Mouse (Mus musculus) ovary, adult 10 weeks (tissue): ENCODE data around the gene Rpl18. TPM values are rescaled to one million over a fixed set of nuclear protein-coding genes. Genes with fewer than 3 reads are reported as not detected.

Experiments used
- polyA plus RNA-seq: library from polyadenylated mRNA; stranded (reverse); fragments of 350-450 nt; fragmentation: Illumina TruSeq; extraction: RNeasy Lipid Tissue Mini Kit (QIAGEN cat#74804); gene quantifications from one replicate; pipeline ENCODE4 v1.2.3, GENCODE M21; 2014

Rpl18 gene
- polyA plus RNA-seq: 1.6 TPM

DNA sequence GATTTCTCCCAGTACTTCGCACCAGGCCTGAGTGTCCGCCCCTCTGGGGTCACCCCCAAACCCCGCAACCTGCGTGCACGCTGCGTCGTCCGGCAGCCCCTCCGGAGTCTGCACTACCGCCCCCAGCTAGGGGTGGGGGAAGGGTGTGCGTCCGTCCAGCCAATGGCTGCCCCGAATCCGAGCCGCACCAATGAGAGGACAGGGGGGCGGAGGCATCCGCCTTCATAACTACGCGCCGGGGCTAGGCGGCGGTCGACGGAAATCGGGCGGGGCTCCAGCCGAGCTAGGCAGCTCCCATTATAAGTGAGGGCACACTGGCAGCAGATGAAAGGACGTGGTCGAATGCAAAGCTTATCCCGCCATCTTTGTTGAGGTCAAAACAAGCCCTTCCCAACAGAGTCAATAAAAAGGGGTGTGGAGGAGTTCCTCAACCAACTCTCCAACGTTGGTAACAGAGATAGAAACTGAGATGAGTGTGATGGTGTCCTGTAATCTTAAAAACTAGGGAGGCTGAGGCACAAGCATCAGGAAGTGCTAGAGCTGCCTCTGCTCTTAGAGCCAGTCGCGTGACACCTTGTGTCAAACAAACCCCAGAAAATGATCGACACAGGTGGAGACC, at the start of gene Rpl18:
Rpl18 (plus strand) TSS at position 368 of the 619 bp plus-strand sequence.

GRCm38 (mm10) chr7:45666161-45666560, 49.1 kb upstream of the Rpl18 start, which contains the start of gene Fut2:
Fut2 (minus strand) TSS chr7:45666394.

DNA sequence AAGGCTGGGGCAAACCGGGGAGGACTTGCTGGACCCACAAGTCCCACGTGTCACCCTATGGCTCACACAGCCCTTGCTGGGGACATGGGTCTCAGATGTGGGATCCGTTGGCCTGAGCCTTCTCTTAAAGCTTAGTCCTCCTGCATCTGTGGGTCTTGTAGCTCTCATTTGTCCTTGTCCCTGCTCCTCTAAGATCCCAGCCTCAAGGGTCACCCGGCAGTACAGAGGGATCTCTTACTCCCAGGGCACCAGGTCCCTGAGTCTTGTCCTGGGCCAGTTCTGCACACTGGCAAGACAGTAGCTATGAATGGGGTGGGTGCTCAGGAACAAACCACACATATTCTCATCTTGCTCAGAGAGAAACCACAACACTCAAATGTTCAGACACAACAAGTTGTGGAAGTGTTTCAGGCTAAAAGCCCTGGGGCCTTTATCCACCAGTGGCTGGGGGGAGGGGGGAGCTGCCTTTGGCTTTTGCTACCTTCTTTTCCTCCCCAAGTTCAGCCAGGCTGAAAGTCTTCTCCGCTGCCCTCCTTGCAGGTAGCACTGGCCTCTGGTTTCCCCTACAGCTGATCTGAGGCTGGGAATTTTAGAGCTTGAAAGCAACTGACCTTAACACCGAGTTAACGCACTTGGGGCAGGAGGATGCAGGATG, 31.7 kb upstream of the Rpl18 start, which contains the start of gene Ntn5:
Ntn5 (plus strand) TSS at position 627 of the 655 bp plus-strand sequence.

DNA sequence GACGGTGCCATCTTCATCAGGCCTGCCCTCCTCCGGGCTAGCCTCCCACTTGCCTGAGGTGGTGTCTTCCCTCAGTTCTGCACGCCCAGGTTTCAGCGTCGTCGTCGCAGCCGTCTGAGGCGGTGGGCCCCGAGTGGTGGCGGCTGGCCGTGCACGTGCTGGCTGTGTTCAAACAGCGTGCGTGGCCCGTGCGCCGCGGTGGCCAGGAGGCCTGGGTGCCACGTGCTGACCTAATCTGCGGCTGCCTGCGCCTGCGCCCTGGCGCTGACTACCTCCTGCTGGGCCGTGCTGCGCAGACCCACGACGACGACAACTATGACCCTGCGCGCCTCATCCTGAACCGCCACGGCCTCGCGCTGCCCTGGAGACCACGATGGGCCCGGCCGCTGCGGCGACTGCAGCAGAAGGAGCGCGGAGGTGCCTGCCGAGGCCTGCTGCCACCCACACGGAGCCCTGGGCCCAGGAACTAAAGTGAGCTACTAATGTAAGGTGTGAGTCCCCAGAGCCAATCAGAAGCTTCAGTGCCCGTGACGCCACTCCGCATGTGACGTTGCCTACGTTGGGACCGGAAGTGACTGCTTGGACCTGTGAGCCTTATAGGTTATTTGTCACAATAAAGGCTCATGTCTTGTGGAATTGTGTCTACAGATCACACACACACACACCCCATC, 21.2 kb upstream of the Rpl18 start, which contains the start of gene Sec1:
Sec1 (minus strand) TSS at position 482 of the 671 bp plus-strand sequence.

DNA sequence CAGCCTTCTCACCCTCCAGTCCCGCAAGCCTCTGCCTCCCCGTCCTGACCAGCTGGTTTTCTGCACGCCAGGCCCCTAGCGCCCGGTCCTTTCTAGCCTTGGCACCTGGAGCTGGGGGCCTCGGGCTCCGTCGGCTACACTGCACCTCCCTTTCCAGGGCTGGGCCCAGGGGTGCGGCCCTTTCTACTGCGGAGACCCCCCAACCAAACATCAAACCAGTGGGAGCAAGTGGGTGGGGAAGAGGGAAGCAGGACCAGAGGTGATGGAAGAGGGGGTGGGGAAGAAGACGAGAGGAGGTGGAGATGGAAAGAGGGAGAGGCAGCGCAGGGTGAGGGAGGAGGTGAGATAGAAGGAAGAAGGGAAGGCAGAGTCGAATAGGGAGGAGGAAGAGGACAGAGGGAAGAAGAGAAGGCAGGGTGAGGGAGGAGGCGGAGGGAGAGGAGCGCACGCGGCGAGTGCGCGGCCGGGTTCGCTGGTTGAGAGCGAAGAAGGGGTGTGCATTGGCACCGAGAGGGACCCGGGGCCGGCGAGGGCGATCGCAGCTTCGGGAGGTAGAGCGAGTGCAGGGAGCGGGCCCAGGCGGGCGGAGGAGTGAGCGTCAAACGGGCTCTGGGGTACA, 15.6 kb upstream of the Rpl18 start, which contains the start of gene Car11:
Car11 (plus strand) TSS at position 321 of the 619 bp plus-strand sequence.

DNA sequence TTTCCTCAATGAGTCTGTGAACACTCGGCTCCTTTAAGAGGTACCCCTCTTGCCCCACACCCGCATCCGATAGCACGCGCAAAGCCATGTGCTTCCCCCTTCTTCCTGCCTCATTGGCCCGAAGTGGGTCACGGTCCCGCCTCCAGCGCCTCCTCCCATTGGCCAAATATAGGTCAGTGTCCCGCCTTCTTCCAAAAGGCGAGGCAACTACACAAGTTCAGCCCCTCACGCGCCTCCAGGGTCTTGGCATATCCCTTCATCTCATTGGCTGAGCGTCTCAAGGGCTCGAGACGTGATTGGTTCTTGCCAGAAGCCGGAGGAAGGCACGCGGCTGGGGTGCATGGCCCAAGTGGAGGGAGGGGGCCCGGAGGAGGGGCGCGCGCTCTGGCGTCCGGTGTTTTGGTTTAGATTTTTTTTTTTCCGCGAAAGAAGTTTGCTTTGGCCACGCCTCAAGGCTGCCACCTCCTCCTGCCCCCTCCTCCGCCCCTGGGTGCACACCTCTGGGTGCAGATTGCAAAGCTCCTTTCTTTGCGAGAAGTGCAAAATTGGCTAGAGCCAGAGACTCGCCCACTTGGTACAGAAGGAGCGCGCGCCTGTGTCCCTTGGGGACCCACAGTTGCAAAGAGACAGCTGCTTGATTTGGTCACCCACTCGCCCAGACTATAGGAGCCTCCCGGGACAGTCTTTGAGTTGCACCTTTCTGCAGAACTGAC, 10.4 kb upstream of the Rpl18 start, which contains the start of gene Dbp:
Dbp (plus strand) TSS at position 359 of the 713 bp plus-strand sequence.

GRCm38 (mm10) chr7:45717918-45718297, 2.7 kb downstream of the Rpl18 start, which contains the start of gene Sphk2:
Sphk2 (minus strand) TSS chr7:45718002.

GRCm38 (mm10) chr7:45720413-45721233, 5.4 kb downstream of the Rpl18 start, which contains the start of gene Fam83e:
Fam83e (plus strand) TSS chr7:45721212.

DNA sequence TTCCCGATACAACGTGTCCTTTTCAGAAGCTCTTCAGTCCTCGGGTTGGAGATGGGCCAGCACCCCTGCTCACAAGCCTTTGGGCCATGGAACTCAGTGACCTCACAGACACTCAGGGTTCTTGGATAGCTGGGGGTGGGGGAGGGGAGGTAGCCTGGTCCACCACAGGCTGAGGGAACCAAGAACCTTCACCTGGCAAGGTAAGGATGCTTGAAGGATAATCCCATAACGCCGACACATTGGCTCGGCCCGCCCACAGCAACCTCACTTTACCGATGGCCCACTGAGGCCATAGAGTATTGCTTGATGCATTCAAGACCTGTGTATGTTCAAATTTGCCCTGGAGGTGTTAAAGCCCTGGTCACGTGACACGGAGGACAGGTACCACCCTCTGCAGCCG, 10.5 kb downstream of the Rpl18 start, which contains the start of gene Spaca4:
Spaca4 (minus strand) TSS at position 101 of the 400 bp plus-strand sequence.

Other genes starting within 250 kb of the Rpl18 start
- 1.9 TPM for gene Bax, start 248.6 kb upstream of the Rpl18 start, polyA plus RNA-seq
- gene Tulp2, start 233.6 kb upstream of the Rpl18 start, polyA plus RNA-seq: 2.3 TPM
- not detected for gene Gm45808, start 228.6 kb upstream of the Rpl18 start, polyA plus RNA-seq
- 28.5 TPM for gene Dhdh, start 226.7 kb upstream of the Rpl18 start, polyA plus RNA-seq
- 55.5 TPM for gene Nucb1, start 205.1 kb upstream of the Rpl18 start, polyA plus RNA-seq
- gene Ppp1r15a, start 189.2 kb upstream of the Rpl18 start, polyA plus RNA-seq: 2.3 TPM
- 0.43 TPM for gene Plekha4, start 189.1 kb upstream of the Rpl18 start, polyA plus RNA-seq
- gene Hsd17b14, start 160.6 kb upstream of the Rpl18 start, polyA plus RNA-seq: not detected
- gene Bcat2, start 145.3 kb upstream of the Rpl18 start, polyA plus RNA-seq: 2.1 TPM
- not detected for gene Fgf21, start 100.0 kb upstream of the Rpl18 start, polyA plus RNA-seq
- not detected for gene Fut1, start 98.2 kb upstream of the Rpl18 start, polyA plus RNA-seq
- gene Izumo1, start 93.6 kb upstream of the Rpl18 start, polyA plus RNA-seq: not detected
- gene Rasip1, start 88.0 kb upstream of the Rpl18 start, polyA plus RNA-seq: not detected
- 0.51 TPM for gene Mamstr, start 75.5 kb upstream of the Rpl18 start, polyA plus RNA-seq
- gene Fut2, start 49.1 kb upstream of the Rpl18 start, polyA plus RNA-seq: 0.94 TPM
- gene Ntn5, start 31.4 kb upstream of the Rpl18 start, polyA plus RNA-seq: not detected
- gene Sec1, start 21.1 kb upstream of the Rpl18 start, polyA plus RNA-seq: not detected
- not detected for gene Car11, start 15.6 kb upstream of the Rpl18 start, polyA plus RNA-seq
- gene Dbp, start 10.4 kb upstream of the Rpl18 start, polyA plus RNA-seq: 10.6 TPM
- gene Sphk2, start 2.5 kb downstream of the Rpl18 start, polyA plus RNA-seq: 0.40 TPM
- not detected for gene Fam83e, start 5.8 kb downstream of the Rpl18 start, polyA plus RNA-seq
- not detected for gene Spaca4, start 10.4 kb downstream of the Rpl18 start, polyA plus RNA-seq
- not detected for gene Lmtk3, start 68.3 kb downstream of the Rpl18 start, polyA plus RNA-seq
- gene Sult2b1, start 69.2 kb downstream of the Rpl18 start, polyA plus RNA-seq: not detected
- 14.9 TPM for gene Cyth2, start 99.1 kb downstream of the Rpl18 start, polyA plus RNA-seq
- gene Kcnj14, start 109.3 kb downstream of the Rpl18 start, polyA plus RNA-seq: not detected
- 0.86 TPM for gene Grwd1, start 115.5 kb downstream of the Rpl18 start, polyA plus RNA-seq
- 81.7 TPM for gene Kdelr1, start 157.3 kb downstream of the Rpl18 start, polyA plus RNA-seq
- not detected for gene Grin2d, start 162.9 kb downstream of the Rpl18 start, polyA plus RNA-seq
- gene Syngr4, start 181.3 kb downstream of the Rpl18 start, polyA plus RNA-seq: not detected
- gene Tmem143, start 181.5 kb downstream of the Rpl18 start, polyA plus RNA-seq: 0.46 TPM
- 2.5 TPM for gene Emp3, start 205.9 kb downstream of the Rpl18 start, polyA plus RNA-seq
- gene Ccdc114, start 208.6 kb downstream of the Rpl18 start, polyA plus RNA-seq: 1.1 TPM